Mouse (Mus musculus) lung, adult 18-20 months (tissue): ENCODE results near the gene Sprn.
A peak's percentile ranks its signal among the peaks of the same experiment; 100 is the strongest.

Experiments used
- DNase-seq, 2 experiments: peaks; one replicate each; pipeline ENCODE4 v3.0.0; 2022; ENCODE audit warnings: mixed read lengths in 2 of 2

Sprn gene

DNA sequence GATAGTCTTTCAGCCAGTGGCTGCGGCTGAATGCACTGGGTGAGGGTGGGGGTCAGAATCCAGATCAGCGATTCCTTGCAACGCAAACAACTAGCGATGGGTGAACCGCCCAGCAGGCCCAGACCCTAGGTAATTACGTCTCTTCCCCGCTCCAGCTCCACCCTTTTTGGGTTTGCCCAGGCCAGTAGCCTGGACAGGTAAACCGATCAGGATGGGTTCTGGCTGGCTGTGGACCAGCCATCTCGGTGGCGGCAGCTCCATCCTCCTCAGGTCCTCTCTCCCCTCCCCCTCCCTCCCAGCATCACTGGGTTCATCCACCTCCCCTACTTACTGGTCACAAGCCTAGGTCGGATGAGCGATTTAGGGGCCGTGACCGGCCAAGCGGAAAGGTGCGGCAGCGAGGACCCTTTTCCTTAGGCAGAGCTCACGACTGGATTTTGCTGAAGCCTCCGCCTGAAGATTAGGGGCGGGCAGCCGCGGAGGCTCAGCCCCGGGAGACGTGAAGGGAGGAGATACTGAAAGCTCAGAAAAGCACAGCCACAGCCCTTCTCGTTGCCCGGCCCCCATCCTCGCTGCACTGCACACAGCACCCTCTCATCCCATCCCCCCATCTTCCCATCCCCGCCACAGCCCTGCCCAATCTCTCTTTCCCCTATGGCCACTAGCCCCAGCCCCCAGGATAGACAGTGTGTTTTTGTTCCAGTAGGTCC is at the start of gene Sprn:
TSS of gene Sprn (minus strand) at position 660 of the 710 bp plus-strand sequence.
- DNase-seq: no peak

- no peak for DNase-seq
Measured at GRCm38 (mm10) chr7:140201090-140201489, 46.4 kb upstream of the Sprn start.

DNA sequence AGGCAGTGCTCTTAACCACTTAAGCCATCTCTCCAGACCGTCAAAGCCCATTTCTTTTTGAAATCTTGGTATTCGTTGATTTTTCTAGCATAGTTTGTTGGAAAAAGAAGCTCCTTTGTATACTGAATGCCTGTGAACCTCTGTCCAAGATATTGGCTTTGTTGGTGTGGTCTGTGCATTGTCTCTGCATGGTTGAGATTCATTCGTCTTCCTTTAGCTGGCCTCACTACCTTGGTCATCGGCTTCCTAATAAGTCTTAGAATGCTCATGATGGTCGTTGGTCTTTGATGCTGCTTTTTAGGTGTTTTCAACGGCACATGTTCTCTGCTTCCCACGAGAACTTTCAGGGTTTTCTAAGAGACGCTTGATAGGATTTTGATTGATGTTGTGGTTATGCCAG is 41.3 kb upstream of the Sprn start:
- DNase-seq: no peak

DNA sequence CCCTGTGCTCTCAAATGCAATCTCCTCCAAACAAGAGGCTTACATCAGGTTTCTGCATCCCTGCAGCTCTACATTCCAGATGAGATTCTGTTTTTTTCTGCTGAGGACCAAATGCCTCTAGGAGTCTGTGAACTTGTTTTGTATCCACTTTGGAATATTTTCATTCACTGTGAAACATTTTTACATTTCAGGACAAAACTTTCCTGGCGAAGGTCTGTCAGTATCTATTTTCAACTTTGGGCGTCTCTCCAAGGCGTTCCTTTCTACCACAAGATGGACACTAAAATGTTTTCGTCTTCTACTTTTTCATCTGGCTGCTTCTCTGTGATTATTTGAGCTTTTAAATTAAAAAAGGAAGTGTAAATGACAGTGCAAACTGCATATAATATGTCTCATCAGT is 39.4 kb upstream of the Sprn start:
- no peak for DNase-seq

DNA sequence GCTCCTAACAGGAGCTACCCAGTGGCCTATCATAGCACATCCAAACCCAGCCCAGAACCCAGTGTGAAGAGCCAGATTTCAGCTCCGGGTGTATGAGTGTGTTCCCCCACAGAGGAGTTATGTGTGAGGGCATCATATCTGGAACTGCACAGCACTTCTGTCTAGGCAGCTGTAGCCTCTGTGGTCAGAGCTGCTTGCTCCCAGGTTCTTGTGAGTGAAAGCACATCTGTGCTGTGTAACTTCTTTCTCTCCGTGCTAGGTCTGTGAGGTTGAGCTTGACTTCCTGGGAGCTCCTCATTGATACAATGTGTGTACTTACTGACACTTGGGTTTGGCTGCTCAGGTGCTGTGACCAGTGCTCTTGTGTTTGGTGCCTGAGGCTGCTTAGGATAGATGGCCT is 38.2 kb upstream of the Sprn start:
- no peak for DNase-seq

GRCm38 (mm10) chr7:140192445-140192844 is 37.8 kb upstream of the Sprn start:
- no peak for DNase-seq

DNA sequence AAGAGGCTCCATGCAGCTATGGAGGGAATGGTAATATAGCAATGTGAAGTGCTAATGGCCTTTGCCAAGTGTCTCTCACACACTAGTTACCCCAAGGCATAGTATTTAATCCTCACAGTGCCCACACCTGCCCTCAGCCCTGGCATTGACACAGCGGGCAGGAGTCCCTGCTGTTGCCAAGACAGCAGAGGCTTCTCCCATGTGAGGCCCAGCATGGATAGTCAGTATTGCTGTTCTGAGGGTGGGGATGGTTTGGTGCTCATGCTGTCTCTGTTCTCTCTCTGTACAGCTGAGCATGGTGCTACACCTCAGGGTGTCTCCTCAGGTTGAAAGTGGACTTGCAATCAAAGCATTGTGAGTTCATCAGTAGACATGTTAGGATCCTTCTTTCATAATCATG is 35.8 kb upstream of the Sprn start:
- no peak for DNase-seq

- DNase-seq: no peak
Measured at GRCm38 (mm10) chr7:140188391-140189328, 34.0 kb upstream of the Sprn start.

- no peak for DNase-seq
Measured at GRCm38 (mm10) chr7:140187721-140188390, 33.2 kb upstream of the Sprn start.

GRCm38 (mm10) chr7:140186646-140187620 is 32.3 kb upstream of the Sprn start:
- DNase-seq: peak in 1 of 2 experiments; percentile 11

DNA sequence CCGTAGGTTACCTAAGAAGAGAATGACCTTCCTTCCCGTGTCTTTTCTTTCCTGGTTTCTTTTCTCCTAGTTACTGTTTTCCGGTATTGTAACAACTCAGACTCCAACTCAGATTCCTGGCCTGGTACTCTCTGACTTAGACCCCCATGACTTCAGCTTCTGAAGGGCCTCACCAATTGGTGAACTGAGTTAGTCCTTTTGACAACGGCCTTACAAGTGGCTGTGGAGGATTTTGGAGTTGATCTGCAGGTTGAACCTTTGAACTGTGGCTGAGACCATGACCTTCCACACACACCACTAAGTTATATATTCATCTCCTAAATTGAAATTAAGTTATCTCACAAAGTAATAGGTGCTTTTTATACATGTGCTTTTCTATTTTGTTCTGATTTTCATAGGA is 29.5 kb upstream of the Sprn start:
- no peak for DNase-seq

DNA sequence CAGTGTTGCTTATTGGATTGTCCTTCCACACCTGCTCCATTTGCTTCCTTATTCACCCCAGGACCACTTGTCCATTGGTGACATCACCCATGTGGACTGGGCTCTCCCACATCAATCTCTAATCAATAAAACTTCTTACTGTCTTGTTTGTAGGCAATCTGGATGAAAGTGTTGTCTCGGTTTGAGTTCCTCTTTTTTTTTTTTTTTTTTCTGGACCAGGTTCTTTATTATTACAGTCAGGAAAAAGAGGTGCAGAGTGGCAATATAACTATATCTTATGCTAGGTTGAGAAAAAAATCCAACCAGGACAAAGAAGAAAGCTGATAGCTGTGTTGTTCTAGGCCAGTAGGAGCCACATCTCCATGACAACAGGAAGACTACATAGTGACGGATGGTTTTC is 26.0 kb upstream of the Sprn start:
- DNase-seq: no peak

- no peak for DNase-seq
Measured at GRCm38 (mm10) chr7:140179176-140179575, 24.5 kb upstream of the Sprn start.

GRCm38 (mm10) chr7:140172936-140173335 is 18.3 kb upstream of the Sprn start, which contains the start of gene Olfr523:
Gene Olfr523 (plus strand): TSS chr7:140173217.
- DNase-seq: no peak

DNA sequence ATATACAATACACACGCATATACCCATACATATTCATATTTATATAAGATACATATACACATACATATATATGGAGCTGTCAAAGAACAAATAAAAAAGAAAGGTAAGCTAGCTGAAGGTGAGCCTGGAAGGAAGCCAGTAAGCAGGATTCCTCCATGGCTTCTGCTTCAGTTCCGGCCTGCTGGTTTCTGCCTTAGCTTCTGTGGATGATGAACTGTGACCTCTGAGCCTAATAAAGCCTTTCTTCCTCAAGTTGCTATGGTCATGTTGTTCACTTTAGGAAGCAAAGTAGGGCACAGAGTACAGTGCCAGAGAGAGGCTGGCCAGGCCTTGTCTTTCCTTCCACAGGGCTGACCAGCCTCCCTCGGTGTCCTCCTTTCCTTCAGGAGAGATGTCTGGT is 16.2 kb upstream of the Sprn start:
- no peak for DNase-seq

DNA sequence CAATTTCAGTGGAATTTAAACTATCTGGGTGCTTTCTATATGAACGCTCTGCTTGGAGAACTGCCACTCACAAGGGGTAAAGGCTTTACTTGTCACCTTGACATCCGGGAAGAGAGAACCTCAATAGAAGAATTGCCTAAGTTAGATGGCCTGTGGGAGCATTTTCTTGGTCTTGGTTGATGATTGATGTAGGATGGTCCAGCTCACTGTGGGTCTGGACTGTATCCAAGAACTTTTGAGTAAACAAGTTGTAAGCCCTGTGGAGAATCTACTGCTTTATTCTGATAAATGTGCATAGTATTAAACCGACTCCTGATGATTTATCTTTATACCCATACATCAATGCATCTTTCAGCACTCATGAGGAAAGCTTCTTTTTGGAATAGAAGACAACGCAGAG is 14.7 kb upstream of the Sprn start:
- no peak for DNase-seq

GRCm38 (mm10) chr7:140167950-140168349 is 13.3 kb upstream of the Sprn start:
- no peak for DNase-seq

GRCm38 (mm10) chr7:140164664-140165063 is 10.0 kb upstream of the Sprn start, which contains the start of gene Olfr522:
Gene Olfr522 (minus strand): TSS chr7:140164764.
- DNase-seq: no peak

DNA sequence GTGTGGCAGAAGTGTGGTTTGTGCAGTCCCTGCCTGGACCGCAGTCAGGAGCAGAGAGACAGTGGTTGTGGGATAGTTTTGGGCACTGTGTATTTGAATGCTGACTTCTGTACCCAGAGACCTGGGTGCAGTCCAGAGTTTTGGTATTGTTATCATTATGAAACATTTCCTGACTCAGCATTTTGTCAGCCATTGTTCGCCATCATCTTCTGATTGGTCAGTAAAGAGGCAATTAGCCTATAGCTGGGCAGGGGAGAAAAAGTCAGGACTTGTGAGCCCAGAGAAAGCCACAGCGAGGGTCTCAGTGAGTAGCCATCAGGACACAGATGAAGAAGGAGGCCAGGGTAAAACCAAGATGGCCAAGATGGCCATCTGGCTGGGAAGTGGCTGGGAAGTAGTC is 5.7 kb upstream of the Sprn start:
- DNase-seq: no peak

DNA sequence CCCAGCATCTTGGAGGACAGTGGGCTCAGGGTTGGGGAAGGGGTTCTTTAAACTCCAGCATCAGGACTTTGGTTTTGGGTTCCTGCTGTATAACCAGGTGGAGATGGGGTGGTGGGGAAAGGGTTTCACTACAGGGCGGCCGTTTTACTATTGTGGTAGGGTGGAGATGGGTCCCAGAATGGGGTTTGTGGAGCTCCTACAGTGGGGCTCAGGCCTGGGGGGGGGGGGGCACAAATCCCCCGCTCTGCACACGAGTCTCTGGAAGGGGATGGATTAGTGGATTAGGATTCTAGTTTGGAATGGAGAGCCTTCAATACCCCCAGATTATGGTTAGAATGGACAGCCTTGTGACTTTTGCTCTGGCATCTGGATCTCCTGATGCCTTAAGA is 854 bp downstream of the Sprn start:
- DNase-seq: no peak

- DNase-seq: no peak
Measured at GRCm38 (mm10) chr7:140153383-140153782, 1.3 kb downstream of the Sprn start.

DNA sequence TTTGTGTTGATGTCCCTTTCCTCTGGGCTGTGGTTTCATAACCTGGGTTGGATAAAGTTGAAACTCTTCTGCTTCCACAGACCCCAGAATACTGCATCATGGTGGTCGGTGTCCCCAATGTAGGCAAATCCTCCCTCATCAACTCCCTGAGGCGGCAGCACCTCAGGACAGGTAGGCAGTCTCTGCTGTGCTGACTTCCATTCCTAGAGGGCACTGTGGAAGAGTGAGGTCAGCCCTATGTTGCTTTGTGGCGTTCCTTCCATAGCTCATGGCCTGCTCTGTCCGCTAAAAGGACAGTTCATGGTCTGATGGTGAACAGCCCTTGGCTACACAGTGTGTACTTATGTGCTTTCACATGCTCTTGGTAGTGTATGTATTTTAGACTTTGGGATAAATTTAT is 10.1 kb downstream of the Sprn start:
- DNase-seq: no peak
